Mouse (Mus musculus): ENCODE measurements around the gene Raf1. TPM values are rescaled to one million over a fixed set of nuclear protein-coding genes. Genes with fewer than 3 reads are reported as not detected.

Gene Raf1
- 159 and 176 TPM in 2 replicates for polyA plus RNA-seq (2012; rRNA removed; ENCODE audit: low replicate concordance)

GRCm38 (mm10) chr6:115676452-115677128 lies at the start of gene Raf1:
TSS of gene Raf1 (minus strand) at chr6:115676635.

DNA sequence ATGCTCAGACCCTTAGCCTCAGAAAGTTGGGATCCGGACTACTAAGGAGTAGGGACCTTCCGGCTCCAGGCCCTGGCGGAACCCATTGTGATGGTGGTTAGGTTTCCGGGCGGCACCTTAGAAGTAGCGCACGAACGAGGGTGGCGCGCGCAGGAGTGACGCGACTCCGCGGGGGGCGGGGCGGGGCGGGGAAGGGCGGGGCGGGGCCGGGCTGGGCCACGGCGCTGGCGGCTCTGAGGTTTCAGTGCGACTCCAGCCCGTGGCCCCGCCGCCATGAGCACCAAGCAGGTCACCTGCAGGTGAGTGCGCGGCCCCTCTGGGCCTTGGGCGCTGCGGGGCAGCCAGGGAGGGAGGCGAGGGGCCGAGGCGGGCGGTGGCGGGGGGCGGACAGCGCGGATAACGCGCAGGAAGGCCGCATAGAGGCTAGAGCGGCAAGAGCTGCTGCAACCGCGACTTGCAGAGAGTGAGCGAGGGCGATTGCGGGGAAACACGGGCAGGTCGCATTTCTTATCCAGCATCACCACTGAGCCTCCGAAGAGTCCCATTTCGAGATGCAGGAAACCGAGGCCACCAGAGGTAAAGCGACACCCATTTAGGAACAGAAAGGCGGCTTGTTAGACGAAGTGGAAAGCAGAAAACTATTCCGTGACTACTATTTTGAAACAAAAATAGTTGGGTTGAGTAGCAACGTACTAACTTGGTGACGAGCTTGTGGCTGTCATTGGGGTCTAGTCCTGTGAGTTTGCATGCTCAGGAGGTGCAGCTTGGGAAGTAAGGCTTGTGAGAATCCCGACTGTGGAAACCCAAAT lies 74.5 kb downstream of the Raf1 start, which contains the start of gene Mkrn2:
Gene Mkrn2, plus strand, starts transcription at position 188 of the 809 bp plus-strand sequence.

GRCm38 (mm10) chr6:115592458-115592857 lies 84.0 kb downstream of the Raf1 start, which contains the start of gene Mkrn2os:
TSS of gene Mkrn2os (minus strand) at chr6:115592576.

Other genes with a start within 250 kb of the Raf1 start
- gene Tsen2, start 132.0 kb downstream of the Raf1 start, polyA plus RNA-seq (2012; rRNA removed; ENCODE audit: low replicate concordance): 6.8 and 8.1 TPM in 2 replicates
- 1.0 TPM in 1 of 2 replicates, not detected in the other for gene Mkrn2os, start 84.1 kb downstream of the Raf1 start, polyA plus RNA-seq (2012; rRNA removed; ENCODE audit: low replicate concordance)
- 82.4 and 102 TPM in 2 replicates for gene Mkrn2, start 74.7 kb downstream of the Raf1 start, polyA plus RNA-seq (2012; rRNA removed; ENCODE audit: low replicate concordance)
- 0.30 and 2.7 TPM in 2 replicates for gene Tmem40, start 85.8 kb upstream of the Raf1 start, polyA plus RNA-seq (2012; rRNA removed; ENCODE audit: low replicate concordance)
- 2.2 and 13.8 TPM in 2 replicates for gene Cand2, start 97.9 kb upstream of the Raf1 start, polyA plus RNA-seq (2012; rRNA removed; ENCODE audit: low replicate concordance)
- gene Rpl32, start 132.1 kb upstream of the Raf1 start, polyA plus RNA-seq (2012; rRNA removed; ENCODE audit: low replicate concordance): 698 and 1,058 TPM in 2 replicates
- 0.11 and 0.91 TPM in 2 replicates for gene Efcab12, start 161.8 kb upstream of the Raf1 start, polyA plus RNA-seq (2012; rRNA removed; ENCODE audit: low replicate concordance)
- gene Mbd4, start 176.7 kb upstream of the Raf1 start, polyA plus RNA-seq (2012; rRNA removed; ENCODE audit: low replicate concordance): 1.7 and 4.7 TPM in 2 replicates
- 12.5 and 31.1 TPM in 2 replicates for gene Ift122, start 176.8 kb upstream of the Raf1 start, polyA plus RNA-seq (2012; rRNA removed; ENCODE audit: low replicate concordance)